Mouse (Mus musculus) bone marrow macrophage, adult 2 months (primary cell): Measurements from ENCODE around the gene Brd3.

Source experiments
- CTCF ChIP-seq: IDR thresholded peaks from 2 replicates; pipeline ENCODE4 v1.5.1; 2012; ENCODE audit warnings: low read depth, mild to moderate bottlenecking, low read length, moderate library complexity
- POLR2A ChIP-seq: IDR thresholded peaks from 2 replicates; pipeline ENCODE4 v1.6.1; 2012; ENCODE audit warnings: mild to moderate bottlenecking, low read depth, low read length, borderline replicate concordance

DNA sequence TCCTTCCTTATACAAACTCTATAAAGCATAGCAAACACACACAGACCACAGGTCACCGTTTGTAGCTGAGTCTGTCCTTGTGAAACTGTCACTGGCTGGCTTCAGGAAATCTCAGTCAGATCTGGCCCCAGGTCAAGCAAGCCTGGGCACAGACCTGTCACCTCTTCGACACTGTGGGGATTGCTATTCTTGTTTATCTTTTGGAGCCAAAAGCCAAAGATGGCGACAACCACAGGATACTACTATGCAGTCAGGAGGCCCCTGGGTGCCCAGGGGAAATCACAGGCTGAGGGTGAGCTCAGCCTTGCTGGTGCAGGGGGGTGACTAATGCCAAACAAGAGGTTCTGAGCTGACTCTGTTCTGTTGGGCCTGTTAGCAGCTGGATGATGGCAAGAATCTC, 91.0 kb downstream of the Brd3 start:
- TF ChIP-seq CTCF = no peak
- no peak for TF ChIP-seq POLR2A
